Comparison of ENCODE assay signal across 9 mouse cellular contexts in genomic region chr19:11768163-11768562, GRCm38 (mm10). TPM values are rescaled to one million over a fixed set of nuclear protein-coding genes. Genes with fewer than 3 reads are reported as not detected.
DNase-seq lines count a peak whose midpoint lies in the region; TF ChIP-seq lines count a peak whose summit lies in the region.
"Had no signal": no experiment of that assay in that cellular context is flagged by ENCODE, and none has a peak within 500 bp of the region (broad histone marks: within the 10 kb centered on the region; RNA-seq: fewer than 3 reads in every experiment).

No protein-coding gene starts in this region.

- H3K27me3 ChIP-seq in E14TG2a.4 (ENCODE audit: insufficient read depth, low read length): peaks cover 5% of the 10 kb centered on the region; the same call in 1 of the 2 replicates
- H3K27me3 ChIP-seq: neural tube, embryonic 12.5 days had no signal

- peak; percentile 37 for DNase-seq in layer of hippocampus, adult 9-10 months (ENCODE audit: low spot score)
- no peak for DNase-seq in layer of hippocampus, postnatal 36 days
- DNase-seq in adipocyte (ENCODE audit: low spot score): peak; percentile 33
- peak; percentile 16 for DNase-seq in large intestine, adult 2 months (ENCODE audit: low read depth, low spot score)
- peak; percentile 70 for DNase-seq in thymus, postnatal 0 days (ENCODE audit: low spot score)
- DNase-seq in right cerebral cortex, postnatal 4 days: no peak

- H3K9me3 ChIP-seq in E14TG2a.4 (ENCODE audit: low read length): no peaks in the 10 kb centered on the region
- H3K9me3 ChIP-seq: neural tube, embryonic 12.5 days had no signal

- H3K36me3 ChIP-seq in E14TG2a.4 (ENCODE audit: insufficient read depth, low read length): peaks cover 14% of the 10 kb centered on the region
- H3K36me3 ChIP-seq: neural tube, embryonic 12.5 days had no signal

- no peak overlapping the region for H3K4me3 ChIP-seq in E14TG2a.4 (replicated peaks; ENCODE audit: low read length)
- H3K4me3 ChIP-seq: neural tube, embryonic 12.5 days had no signal

- peaks cover 15% of the 10 kb centered on the region for H3K4me1 ChIP-seq in E14TG2a.4 (replicated peaks; ENCODE audit: low read depth, low read length)

- 4% methylated on average over 3 of the region's 3 CpGs for WGBS in large intestine, adult 2 months

- peak; percentile 96 for TF ChIP-seq CTCF in E14TG2a.4 (conservative IDR thresholded peaks at IDR 0.05; ENCODE audit: low read length)

RNA-seq across cellular contexts. Expression of gene Mrpl16, which starts 2.0 kb away (rescaled TPM):
- 10 to 100 TPM; 33.4 to 34.5 TPM for total RNA-seq in layer of hippocampus, postnatal 36 days (2021)
- 14.7 and 15.7 TPM in 2 replicates for polyA plus RNA-seq in large intestine, adult 2 months (2012; rRNA removed)
- 52.1 and 54.3 TPM in 2 replicates for polyA plus RNA-seq in thymus, postnatal 0 days (2015; fragmentation: Nextera tagmentation; extraction: Ambion mirVana)

RNA-seq across cellular contexts. Expression of gene Gif, which starts 20.8 kb away (rescaled TPM):
- not detected for total RNA-seq in layer of hippocampus, postnatal 36 days (2021)
- 0.10 and 0.51 TPM in 2 replicates for polyA plus RNA-seq in large intestine, adult 2 months (2012; rRNA removed)
- 0.18 TPM in 1 of 2 replicates, not detected in the other for polyA plus RNA-seq in thymus, postnatal 0 days (2015; fragmentation: Nextera tagmentation; extraction: Ambion mirVana)
- total RNA-seq: heart, postnatal 10 days had no signal
- polyA plus RNA-seq: neural tube, embryonic 12.5 days had no signal

RNA-seq across cellular contexts. Expression of gene Stx3, which starts 51.0 kb away (rescaled TPM):
- 10 to 100 TPM; 28.2 to 36.3 TPM for total RNA-seq in layer of hippocampus, postnatal 36 days (2021)
- 24.8 and 30.6 TPM in 2 replicates for polyA plus RNA-seq in large intestine, adult 2 months (2012; rRNA removed)
- polyA plus RNA-seq in thymus, postnatal 0 days (2015; fragmentation: Nextera tagmentation; extraction: Ambion mirVana): 4.4 and 4.8 TPM in 2 replicates

Comparison
In these comparisons a context has a peak if more than half of its experiments do, and no peak if none do; other contexts are left out.
1. DNase-seq: peak in layer of hippocampus, adult 9-10 months (single experiment), adipocyte (single experiment), large intestine, adult 2 months (single experiment) and thymus, postnatal 0 days (single experiment); none in layer of hippocampus, postnatal 36 days (0 of 2) and right cerebral cortex, postnatal 4 days (single experiment).